Mouse (Mus musculus): Measurements from ENCODE around the gene Trim63.
A peak's percentile ranks its signal among the peaks of the same experiment; 100 is the strongest.

The Trim63 gene

DNA sequence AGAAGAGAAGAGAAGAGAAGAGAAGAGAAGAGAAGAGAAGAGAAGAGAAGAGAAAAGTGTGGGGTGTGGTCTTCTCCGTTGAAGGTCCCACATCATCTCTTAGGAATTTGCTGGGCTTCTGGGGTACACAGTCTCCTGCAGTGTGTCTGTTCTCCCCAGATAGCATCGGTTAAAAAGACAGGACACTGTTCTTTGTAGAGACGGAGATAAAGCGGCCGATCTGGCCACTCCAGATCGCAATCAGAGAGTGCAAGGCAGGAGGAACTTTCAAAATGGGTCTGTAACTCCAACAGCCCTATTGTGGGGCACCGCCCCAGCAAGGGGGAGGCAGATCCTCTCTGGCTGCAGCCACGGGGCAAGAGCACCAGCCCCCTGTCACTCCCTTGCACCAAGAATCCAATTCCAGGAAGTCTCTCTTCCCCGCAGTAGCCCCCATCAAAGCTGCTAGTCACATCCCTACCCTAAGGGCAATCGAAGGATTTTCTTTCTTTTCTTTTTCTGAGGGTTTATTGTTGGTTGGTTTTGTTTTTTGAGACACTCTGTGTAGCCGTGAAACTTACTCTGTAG is 27.4 kb downstream of the Trim63 start:
- no peak for DNase-seq (ENCODE audit: low read depth)

DNA sequence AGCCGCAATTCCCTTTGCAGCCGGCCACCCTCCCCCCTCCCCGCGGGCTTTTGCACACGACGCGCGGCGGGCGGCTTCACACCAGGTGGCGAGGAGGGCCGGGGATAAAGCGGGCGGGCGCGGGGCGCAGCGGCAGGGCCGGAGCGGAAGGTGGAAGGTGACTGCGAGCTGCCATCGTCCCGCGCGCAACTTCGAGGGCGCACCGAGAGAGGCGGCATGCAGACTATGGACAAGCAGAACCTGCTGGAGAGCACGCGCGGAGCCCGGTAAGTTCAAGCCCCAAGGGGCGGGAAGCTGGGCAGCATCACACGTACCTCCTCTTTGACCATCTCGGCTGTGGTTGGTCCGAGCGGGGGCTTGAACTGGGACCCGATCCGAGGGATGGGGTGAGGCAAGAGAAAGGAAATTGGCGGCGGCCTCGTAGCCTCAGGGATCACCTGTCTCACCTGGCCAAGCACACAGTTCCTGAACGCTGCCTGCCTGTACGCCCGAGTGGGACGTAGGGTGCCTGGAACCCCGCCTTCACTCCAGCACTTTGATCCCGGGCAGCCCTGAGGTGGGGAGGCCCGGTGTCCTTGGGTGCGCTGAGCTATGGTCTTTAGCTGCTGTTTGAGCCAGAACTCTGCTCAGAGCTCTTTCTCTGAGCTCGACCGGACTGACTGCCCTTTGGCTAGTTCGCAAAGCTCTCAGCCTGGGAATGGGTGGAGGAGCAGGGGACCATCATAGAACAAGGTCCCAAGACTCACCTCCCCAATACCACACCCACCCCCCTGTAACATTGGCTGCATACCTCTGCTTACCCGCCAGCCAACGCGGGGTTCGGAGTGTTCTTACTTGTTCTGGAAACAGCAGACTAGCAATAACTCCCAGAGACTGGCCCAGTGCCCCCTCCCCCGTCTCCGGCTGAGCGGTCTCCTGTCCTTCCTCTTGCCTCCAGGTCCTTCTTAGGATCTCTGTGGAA is 28.4 kb downstream of the Trim63 start, which contains the start of gene Slc30a2:
Gene Slc30a2, plus strand, starts transcription at position 111 of the 961 bp plus-strand sequence.
- DNase-seq (ENCODE audit: low read depth), result peak; percentile 45

GRCm38 (mm10) chr4:134344620-134345019 is 29.7 kb downstream of the Trim63 start:
- DNase-seq (ENCODE audit: low read depth), result no peak

- DNase-seq (ENCODE audit: low read depth), result no peak
Measured at GRCm38 (mm10) chr4:134345802-134346201, 30.9 kb downstream of the Trim63 start.

DNA sequence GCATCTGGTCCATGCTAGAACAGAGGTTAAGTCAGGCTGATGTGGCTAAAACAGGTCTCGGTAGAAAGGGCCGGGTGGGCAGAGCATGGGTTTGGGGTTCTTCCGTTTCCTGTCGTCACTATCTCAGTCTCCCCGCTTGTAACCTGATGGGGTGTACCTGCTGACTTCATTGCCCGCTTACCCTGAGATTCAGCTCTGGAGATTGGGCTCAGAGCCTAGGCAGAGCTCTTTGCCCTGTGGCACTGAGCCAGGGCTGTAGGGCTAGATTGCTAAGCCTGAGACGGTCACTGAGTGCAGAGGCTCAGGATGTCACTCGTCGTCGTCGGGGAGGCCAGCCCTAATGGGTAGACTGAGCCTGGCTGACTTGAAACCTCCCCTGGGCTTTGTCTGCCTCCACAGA is 33.2 kb downstream of the Trim63 start:
- DNase-seq (ENCODE audit: low read depth), result no peak

DNA sequence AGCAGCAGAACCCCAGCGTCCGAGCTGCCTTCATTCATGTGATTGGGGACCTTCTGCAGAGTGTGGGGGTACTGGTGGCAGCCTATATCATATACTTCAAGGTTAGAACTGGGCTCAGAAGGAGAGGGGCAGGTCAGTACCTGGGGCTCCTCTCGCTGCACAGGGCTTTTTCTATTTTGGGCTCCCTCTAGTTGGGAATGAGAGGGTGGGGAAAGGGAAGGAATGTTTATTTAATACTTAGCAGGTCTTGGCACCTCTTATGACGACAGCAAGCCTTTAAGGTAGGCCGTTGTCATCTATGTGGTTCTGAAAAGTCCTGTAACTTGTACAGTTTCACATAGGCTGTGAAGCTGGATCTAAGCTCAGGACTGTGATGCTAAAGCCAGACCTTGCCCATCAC is 33.6 kb downstream of the Trim63 start:
- no peak for DNase-seq (ENCODE audit: low read depth)

DNA sequence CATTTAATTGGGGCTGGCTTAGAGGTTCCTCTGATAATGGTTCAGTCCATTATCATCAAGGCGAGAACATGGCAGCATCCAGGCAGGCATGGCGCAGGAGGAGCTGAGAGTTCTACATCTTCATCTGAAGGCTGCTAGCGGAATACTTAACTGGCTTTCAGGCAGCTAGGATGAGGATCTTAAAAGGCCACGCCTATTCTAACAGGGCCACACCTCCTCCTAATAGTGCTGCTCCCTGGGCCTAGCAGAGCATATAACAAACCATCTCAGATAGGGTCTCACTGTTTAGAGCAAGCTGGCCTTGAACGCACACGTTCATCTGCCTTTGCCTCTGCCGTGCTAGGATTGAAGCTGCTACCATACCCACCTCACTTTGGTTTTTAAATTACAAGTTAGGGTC is 34.9 kb downstream of the Trim63 start:
- no peak for DNase-seq (ENCODE audit: low read depth)

DNA sequence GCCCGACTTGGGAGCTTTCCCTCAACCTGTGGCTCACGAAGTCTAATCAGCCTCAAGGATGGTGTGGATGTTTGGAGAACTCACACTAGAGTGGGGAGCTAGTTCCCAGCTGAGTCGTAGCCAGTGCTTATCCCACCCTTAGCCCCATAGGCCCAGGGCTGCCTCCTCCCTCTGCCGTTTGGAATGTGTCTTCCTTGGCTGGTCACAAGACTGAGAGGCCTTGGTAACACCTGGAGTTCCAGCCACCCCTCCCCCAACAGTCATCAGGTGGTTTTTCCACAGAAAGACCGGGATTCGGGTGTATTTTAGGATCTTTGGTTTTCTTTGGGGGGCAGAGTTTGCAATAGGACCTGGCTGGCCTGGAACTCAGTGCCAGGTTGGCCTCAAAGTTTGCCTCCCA is 35.7 kb downstream of the Trim63 start:
- no peak for DNase-seq (ENCODE audit: low read depth)

DNA sequence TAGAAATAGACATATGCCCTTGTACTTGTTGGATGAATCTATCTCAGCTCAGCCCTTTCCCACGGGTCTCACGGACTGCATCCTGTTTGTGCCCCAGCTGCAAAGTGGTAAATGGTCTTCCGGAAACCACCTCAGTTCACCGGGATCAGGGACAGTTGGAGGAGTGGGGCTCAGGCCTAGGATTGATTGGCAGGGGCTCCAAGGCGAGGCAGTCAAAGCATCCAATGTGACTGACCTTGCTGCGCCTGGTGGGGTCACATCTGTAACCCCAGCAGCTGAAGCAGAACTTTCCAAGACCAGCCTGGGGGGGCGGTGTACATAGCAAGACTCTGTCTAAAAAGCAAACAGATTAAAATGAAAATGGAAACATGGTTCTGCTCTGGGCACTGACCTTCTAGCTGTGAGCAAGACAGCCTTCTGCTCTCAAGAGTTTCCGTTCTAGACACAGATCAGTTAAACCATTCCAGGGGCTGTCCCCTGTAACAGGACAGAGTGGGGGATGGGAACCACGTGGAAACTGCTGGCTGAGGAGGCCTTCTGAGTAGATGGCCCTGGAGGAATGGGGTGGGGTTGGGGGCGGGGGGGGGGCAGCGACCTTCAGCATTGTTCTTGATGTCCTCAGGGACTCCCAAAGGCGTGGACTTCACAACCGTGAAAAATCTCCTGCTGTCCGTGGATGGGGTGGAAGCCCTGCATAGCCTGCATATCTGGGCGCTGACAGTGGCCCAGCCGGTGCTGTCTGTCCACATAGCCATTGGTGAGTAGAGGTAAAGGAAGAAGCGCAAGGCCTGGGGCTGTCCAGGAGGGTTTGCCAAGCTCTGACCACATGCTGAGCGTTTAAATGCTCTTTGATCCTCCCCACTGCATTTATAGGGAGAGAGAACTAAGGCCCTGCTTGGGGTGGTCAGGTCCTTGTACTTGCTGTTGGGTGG is 36.7 kb downstream of the Trim63 start:
- peak; percentile 68 for DNase-seq (ENCODE audit: low read depth)

DNA sequence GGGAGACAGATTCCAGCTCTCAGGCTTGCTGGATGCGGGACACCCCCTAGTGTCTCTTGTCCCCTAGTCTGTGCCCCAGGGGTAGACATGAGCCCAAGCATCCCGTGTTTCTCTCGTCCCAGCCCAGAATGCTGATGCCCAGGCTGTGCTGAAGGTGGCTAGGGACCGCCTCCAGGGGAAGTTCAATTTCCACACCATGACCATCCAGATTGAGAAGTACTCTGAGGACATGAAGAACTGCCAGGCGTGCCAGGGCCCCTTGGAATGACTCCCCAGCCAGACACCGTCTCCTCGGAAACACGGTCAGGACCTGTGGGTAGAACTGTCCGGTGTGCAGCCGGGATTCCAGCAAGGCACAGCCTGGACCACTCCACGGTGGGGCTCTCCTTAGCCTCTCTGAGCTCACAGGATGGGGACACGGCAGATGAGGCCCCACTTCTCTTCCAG is 37.4 kb downstream of the Trim63 start:
- DNase-seq (ENCODE audit: low read depth), result no peak

GRCm38 (mm10) chr4:134352929-134353328 is 38.0 kb downstream of the Trim63 start:
- peak; percentile 50 for DNase-seq (ENCODE audit: low read depth)

GRCm38 (mm10) chr4:134353527-134354409 is 38.8 kb downstream of the Trim63 start:
- DNase-seq (ENCODE audit: low read depth), result peak; percentile 62

DNA sequence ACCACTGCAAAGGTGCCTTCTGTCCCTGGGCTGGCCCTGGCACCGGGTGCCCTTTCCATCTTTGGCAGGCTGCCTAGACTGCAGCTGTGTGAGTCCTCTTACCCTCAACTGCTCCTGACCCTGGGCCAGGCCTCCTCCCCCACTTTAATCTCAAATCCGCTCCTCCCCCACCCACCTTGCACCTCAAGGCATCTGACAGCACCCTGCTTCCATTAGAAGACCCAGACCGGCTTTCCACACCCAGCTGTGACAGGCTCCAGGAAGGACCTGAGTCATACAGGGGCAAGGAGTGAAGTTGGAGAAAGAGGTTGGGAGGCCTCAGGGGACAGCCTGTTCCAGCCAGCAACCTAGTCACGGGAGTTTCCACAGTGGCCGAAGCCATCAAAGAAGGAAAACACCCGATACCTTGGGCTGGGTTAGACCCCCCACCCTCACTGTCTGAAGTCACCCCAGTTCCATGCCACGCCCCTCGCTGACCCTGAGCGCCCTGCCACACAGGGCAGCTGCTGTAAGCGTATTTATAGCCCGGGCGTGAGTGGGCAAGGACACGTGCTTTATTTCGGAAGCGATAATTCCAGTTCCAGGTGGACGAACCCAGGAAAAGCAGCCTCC is 41.0 kb downstream of the Trim63 start:
- peak; percentile 49 for DNase-seq (ENCODE audit: low read depth)

- peak; percentile 91 for DNase-seq (ENCODE audit: low read depth)
Measured at GRCm38 (mm10) chr4:134356591-134357460, 41.9 kb downstream of the Trim63 start.

DNA sequence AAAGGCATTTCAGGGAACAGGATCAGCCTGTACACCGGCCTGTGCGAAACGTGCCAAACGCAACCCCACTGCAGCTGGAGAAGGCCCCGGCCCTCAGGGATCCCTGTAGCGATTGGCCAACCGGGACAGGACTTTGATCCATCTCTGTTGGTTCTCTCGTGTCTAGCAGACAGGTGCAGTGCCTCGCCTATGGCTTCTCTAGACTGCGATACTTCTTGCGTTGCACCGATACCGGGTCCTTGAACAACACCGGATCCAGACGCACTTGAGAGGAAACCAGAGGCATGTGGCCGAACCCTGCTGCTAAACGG is 42.5 kb downstream of the Trim63 start:
- DNase-seq (ENCODE audit: low read depth), result no peak

DNA sequence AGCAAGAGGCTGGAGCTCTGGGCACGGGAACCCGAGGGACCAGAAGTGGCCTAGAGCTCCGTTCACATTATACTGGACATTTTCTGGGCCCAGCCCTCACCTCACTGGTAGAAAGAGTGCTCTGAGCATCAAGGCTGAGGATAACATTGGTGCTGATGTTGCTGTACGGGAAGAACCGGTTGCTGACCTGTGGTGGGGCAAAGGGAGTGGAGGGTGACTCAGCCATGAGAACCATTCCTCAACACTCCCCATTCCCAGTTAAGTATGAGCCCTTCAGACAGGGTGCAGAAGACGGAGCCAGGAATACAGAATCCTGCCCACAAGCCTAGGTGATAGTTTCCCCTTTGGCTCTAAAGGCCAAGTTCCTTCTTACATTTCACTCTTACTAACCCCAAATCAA is 44.7 kb downstream of the Trim63 start:
- DNase-seq (ENCODE audit: low read depth), result no peak

DNA sequence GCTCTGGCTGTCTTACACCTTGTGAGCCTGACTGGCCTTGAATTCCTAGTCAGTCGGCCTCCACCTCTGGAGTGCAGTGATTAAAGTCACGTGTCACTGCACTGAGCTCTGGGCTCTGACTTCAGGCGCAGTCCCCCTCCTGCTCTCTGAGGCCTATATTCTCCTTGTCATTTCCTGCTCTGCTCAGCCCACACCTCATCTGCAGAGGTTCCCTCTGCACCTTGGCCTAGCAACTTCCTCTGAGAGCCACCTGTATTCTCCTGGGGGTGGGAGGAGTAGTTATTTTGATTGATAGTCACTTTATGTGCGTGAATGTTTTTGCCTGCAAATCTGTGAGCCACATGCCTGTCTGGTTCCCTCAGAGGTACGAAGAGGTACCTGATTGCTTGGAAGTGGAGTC is 46.3 kb downstream of the Trim63 start:
- DNase-seq (ENCODE audit: low read depth), result peak; percentile 74

- DNase-seq (ENCODE audit: low read depth), result no peak
Measured at GRCm38 (mm10) chr4:134362124-134362523, 47.2 kb downstream of the Trim63 start.

DNA sequence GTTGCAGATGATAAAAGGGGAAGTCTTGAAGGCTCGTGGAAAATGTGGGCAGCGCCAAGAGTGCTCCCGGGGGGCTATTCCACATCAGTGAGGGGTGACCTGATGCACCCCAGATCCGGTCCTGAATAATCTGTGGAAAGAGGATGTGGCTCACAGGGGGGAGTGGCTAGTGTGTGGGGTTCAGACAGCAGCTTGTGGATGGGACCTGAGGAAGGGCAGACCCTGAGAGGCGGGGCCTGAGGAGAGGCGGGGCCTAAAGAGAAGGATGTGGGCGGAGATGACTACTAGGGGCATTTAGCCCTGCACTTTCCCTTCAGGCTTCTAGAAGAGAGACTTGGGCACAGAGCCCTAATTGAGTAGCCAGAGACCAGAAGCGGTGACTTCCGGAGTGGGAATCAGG is 47.7 kb downstream of the Trim63 start:
- DNase-seq (ENCODE audit: low read depth), result peak; percentile 91

DNA sequence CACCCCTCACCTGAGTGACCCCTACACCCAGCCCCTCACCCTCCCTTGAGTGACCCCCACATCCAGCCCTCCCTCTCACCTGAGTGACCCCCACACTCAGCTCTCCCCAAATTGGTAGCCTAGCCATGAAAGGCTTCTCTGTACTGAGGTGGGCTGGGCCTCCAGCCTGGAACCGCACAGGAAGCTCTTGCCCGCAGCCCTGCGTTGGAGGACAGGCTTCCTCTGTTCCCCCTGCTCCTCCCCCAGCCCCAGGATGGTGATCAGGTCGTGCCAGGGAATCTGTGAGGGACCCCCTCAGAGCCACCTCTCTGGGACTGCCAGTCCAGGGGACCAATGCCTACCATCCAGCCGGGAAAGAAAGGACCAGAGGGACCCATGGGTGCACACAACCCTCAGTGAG is 50.4 kb downstream of the Trim63 start:
- DNase-seq (ENCODE audit: low read depth), result peak; percentile 56

Measured in induced T-regulatory cell, adult 2 months (primary cell).